Mouse (Mus musculus) gastrocnemius, postnatal 36 days (tissue): ENCODE measurements at regions not wholly inside any gene's neighbourhood (a gene's known extent, or its start where the extent isn't known, plus 50 kb on each side); places are given as distances from the start of the nearest gene placed in this dataset.
"Not testable (repeated sequence)": the region's sequence is repeated elsewhere in the genome, so short reads cannot be mapped to it uniquely, and the experiment has no call there.

Experiments
- DNase-seq, 2 experiments: peaks; one replicate each; pipeline ENCODE4 v3.0.0; 2022
- intact Hi-C: fragments of 180-260 bp; cut with DNase I; formaldehyde crosslinking; loops from one replicate; pipeline ENCODE4 v1.15.1; 2025

DNA sequence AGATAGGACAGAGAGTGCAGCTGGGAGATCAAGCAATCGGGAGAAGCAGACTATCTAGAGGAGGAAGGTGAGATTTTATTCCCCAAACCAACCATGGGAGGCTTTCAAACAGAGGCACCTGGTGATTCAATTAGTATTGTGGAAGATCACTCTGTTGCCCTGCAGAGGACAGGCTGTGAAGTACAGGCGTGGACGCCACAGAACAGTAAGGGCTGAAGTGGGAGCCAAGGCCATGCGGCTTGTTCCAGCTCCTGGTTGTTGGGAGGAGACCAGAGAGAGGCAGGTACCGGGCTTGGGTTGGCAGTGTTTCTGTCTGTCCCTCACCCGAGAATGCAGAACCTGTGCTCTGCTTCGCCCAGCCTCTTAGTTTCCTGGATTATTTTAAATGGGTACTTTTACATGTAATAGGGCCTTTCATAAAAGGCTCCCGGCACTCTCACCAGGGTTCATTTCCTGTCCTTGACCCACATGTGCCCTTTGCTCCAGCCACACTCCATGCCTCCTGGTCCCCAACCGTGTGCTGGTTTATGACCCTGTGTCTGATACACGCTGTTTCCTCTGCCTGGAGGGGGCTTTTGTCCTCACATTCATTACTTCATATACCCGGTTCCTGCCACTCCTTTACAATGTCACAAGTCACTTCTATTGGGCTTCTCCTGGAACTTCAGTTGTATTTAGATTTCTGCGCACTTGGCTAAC is 58.3 kb downstream of the Vcpkmt start:
- DNase-seq: peak in 1 of 2 experiments; percentile 25

DNA sequence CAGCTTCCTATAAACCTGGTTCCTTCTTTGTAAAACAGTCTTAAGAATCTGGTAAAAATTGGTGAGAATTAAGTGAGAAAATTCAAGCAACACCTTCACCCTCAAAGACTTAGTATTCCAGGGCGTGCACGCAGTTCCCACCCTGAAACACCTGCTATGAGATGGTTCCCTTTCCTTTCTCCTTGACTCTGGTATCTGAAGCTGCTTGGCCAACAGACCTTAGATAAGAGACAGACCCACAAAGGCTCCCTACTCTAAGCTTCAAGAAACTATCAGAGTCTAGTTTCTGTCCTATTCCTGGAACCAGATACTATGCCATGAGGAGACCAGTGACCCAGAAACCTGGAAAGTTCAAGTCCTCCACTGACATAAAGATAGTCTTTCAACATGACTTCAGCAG is 63.0 kb downstream of the Vcpkmt start:
- intact Hi-C loops: no loop called here
- no peak for DNase-seq

More for the DNA sequence above, 58.3 kb downstream of the Vcpkmt start:
- intact Hi-C loops: no loop called here

DNA sequence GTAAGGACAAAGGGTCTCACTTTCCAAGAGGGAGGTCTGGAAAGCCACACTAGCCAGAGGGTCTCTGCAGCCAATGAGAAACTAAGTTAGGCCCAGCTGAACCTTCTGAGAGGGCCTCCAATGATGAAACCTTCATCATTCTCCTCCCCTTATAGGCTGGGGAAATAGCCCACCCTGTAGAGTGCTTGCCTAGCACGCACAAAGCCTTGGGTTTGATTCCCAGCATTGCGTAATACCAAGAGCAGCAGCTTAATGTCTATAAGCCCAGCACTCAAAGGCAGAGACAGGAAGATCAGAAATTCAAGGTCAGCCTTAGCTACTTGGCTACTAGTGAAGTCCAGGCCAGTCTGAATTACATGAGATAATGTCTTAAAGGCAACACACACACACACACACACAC is 63.8 kb downstream of the Vcpkmt start:
- intact Hi-C loops: no loop called here
- DNase-seq: no peak

DNA sequence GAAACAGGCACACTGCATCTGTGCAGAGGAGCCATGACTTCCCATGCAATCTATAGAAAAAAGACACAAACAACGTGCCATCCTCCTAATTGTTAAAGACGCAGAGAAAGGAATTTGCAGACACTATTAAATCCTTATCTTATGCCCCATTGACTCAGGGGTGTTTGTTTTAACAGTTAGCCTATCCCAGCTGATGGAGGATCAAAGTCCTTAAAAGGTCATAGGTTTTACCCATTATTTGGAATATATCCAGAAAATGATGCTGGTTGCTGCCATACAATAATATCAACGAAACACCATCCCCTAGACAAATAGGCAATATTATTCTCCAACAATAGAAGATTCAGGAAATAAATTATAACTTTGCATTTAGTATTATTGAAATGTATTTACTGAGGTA is 65.2 kb downstream of the Vcpkmt start:
- intact Hi-C loops: no loop called here
- DNase-seq: no peak

DNA sequence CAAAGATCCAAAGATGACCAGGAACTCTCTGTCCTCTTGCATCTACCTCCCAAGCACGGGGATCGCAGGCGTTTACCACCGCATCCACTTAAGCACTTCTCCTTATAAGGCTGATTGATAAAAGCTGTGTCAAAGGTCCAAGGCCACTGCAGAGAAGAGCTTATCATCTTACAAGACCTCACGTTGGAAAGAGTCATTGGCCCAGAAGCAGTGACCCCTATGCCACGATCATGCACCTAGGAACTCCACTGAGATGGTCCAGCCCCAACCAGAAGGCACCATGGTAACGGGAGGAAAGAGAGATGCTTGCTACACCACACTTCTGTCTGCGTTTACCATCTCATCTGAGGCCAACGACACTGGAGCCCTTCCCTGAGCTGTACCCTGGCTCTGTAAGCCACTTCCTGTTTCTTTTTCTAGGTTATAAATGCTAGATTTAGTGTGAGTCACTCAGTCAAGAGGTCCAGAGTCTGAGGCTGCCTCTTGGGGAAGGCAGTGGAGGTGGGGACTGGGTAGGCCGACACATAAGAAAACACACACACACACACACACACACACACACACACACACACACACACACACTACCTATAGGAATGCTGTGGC is 66.4 kb downstream of the Vcpkmt start:
- intact Hi-C loops: no loop called here
- no peak for DNase-seq

DNA sequence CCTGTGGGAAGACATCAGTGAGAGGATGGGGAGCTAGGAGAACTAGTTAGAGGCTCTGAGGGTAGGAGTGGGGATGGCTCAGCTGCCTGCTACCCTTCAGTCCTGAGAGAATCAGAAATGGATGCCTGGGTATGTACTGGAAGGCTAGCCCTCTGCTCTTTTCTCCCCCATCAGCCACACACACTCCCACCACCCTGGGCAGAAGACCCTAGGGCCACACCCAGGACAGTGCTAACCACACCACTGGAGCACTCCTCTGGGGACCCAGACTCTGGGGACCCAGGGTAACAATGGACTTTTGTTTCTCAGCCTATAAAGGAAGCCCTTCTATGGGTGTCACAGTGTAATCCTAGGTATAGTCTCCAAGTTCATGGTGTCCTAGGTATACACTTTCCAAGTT is 67.0 kb downstream of the Vcpkmt start:
- intact Hi-C loops: no loop called here
- DNase-seq: no peak

GRCm38 (mm10) chr12:69515117-69515516 is 67.7 kb downstream of the Vcpkmt start:
- intact Hi-C loops: no loop called here
- DNase-seq: no peak

- no peak for DNase-seq
- intact Hi-C loops: no loop called here
Observed at GRCm38 (mm10) chr12:69513166-69513565, 69.7 kb downstream of the Vcpkmt start.

GRCm38 (mm10) chr12:69510736-69511135 is 72.1 kb downstream of the Vcpkmt start:
- intact Hi-C loops: no loop called here
- DNase-seq: no peak

GRCm38 (mm10) chr12:69509180-69509579 is 73.6 kb downstream of the Vcpkmt start:
- intact Hi-C loops, DNase-seq: not testable (repeated sequence)

DNA sequence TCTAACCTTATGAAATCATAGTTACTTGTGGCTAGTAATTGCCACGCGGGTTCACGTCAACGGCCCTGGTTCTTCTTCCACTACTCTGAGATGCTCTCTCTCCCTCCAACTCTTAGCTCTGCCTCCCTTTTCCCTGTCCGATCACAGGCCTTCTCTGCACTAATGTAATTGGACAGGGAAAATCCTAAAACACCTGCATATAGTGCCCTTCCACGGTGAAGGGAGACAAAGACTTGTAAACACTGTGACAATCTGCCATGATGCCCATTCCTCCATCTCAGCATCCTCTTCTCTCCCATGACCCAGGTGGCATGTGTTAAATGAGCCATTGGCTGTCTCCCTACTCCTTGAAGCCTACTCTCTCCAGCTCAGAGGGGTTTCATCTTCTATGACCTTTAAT is 74.9 kb downstream of the Vcpkmt start:
- DNase-seq: no peak

GRCm38 (mm10) chr12:69507333-69507732 is 75.5 kb downstream of the Vcpkmt start:
- intact Hi-C loops: no loop called here
- DNase-seq: no peak

More for the DNA sequence above, 74.9 kb downstream of the Vcpkmt start:
- intact Hi-C loops: no loop called here

- no peak for DNase-seq
- intact Hi-C loops: no loop called here
Observed at GRCm38 (mm10) chr12:69502706-69503070, 80.1 kb downstream of the Vcpkmt start.

DNA sequence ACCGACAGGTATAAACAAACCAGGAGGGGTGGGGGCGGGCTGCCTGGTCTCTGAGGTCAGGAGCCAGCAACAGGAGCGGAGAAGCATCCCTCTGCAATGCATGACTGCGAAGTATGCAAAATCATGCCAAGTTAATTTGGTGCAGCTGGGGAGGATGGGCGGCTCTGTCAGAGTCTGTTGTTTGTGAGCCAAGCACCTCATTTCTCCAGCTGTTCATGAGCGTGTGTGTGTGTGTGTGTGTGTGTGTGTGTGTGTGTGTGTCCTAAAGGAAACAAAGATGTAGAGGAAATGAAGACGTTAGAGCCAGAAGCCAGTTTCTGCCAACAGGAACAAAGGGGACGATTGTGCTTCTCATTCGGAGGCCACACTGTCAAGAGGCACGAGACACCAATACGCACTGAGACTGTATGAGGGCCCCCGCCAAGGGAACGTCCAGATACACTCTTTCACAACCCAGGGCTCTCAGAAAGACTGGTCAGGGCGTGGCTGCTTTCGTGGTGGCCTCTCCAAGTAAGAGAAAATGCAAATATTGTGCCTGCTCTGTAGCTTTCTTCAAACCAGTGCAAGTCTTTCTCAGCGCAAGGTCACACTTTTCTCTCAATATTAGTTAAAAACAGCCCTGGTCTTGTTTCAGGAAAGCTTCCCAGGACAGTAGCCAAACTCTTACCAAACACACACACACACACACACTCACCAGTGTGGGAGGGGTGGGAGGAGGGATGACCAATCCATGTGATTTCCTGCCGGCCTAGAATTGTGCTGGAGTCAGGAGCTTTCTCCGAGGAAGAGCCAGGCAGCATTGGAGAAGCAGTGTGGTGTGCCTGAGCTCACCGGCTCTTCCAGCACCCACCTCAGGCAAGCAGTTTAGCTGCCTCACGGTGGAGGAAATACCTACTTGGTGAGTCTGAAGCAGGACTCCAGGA is 80.8 kb downstream of the Vcpkmt start:
- peak; percentile 74 to 81 for DNase-seq
- intact Hi-C loops: no loop called here

- intact Hi-C loops: no loop called here
- DNase-seq: no peak
Observed at GRCm38 (mm10) chr12:69501346-69501730, 81.5 kb downstream of the Vcpkmt start.

GRCm38 (mm10) chr12:69500600-69501345 is 82.1 kb downstream of the Vcpkmt start:
- intact Hi-C loops: no loop called here
- peak; percentile 45 to 68 for DNase-seq

DNA sequence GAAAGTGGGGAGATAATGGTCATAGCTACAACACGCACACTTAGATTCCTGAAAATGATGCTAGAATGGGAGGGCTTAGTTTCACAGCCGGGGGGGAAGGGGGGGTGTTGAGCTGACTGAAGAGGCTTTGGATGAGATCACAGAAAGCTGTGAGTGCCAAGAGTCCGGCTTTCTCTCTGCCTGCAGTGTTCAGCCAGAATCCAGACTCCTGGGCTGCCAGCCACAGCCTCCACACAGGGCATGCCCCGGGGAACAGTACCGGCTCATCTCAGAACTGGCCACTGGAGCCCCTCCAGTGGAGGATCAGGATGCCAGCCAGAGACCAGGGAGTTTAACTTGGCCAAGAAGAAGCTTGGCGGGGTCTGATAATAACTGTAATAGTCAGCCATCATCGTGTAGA is 85.7 kb downstream of the Vcpkmt start:
- intact Hi-C loops: no loop called here

GRCm38 (mm10) chr12:69496341-69496904 is 86.4 kb downstream of the Vcpkmt start:
- intact Hi-C loops: no loop called here
- DNase-seq: no peak

More for the DNA sequence above, 85.7 kb downstream of the Vcpkmt start:
- DNase-seq: peak; percentile 78 to 88

GRCm38 (mm10) chr12:69495776-69496175 is 87.1 kb downstream of the Vcpkmt start:
- intact Hi-C loops: no loop called here
- DNase-seq: no peak

- intact Hi-C loops: no loop called here
- DNase-seq: no peak
Observed at GRCm38 (mm10) chr12:69494648-69495047, 88.2 kb downstream of the Vcpkmt start.
